Mouse (Mus musculus) stomach, embryonic 16.5 days (tissue): ENCODE measurements around the gene Gm11037. TPM values are rescaled to one million over a fixed set of nuclear protein-coding genes. Genes with fewer than 3 reads are reported as not detected.

Experiments
- ATAC-seq: fragments of 200-750 bp; cut with Nextera tagmentation; 2 replicates; pipeline ENCODE4 v1.8.0; 2017; ENCODE audit warnings: moderate number of reproducible peaks, moderate TSS enrichment; ENCODE audit not compliant: insufficient read depth, low FRiP score
- H3K27ac ChIP-seq: fragments of 300-500 bp; sonication (generic); 2 replicates; pipeline ENCODE4 v1.5.1; 2014; ENCODE audit warnings: low read length
- H3K27me3 ChIP-seq: fragments of 300-500 bp; sonication (generic); 2 replicates; pipeline ENCODE4 v1.6.1; 2014; ENCODE audit warnings: low read length, control low read depth, mixed read lengths; ENCODE audit not compliant: control insufficient read depth, insufficient read depth
- H3K36me3 ChIP-seq: fragments of 300-500 bp; sonication (generic); 2 replicates; pipeline ENCODE4 v1.6.1; 2014; ENCODE audit warnings: low read length; ENCODE audit not compliant: control insufficient read depth, insufficient read depth
- H3K4me1 ChIP-seq: fragments of 300-500 bp; sonication (generic); 2 replicates; pipeline ENCODE4 v1.6.1; 2014; ENCODE audit warnings: low read length, control low read depth, mixed read lengths; ENCODE audit not compliant: control insufficient read depth, insufficient read depth
- H3K4me2 ChIP-seq: fragments of 300-500 bp; sonication (generic); 2 replicates; pipeline ENCODE4 v1.6.1; 2014; ENCODE audit warnings: low read depth, low read length, mixed read lengths
- H3K4me3 ChIP-seq: fragments of 300-500 bp; sonication (generic); replicated peaks from 2 replicates; pipeline ENCODE4 v1.5.1; 2014; ENCODE audit warnings: mild to moderate bottlenecking, low read length
- H3K9ac ChIP-seq: fragments of 300-500 bp; sonication (generic); 2 replicates; pipeline ENCODE4 v1.6.1; 2014; ENCODE audit warnings: low read length
- H3K9me3 ChIP-seq: fragments of 300-500 bp; sonication (generic); replicated peaks from 2 replicates; pipeline ENCODE4 v1.6.1; 2016; ENCODE audit warnings: low read length, control low read depth; ENCODE audit not compliant: control insufficient read depth
- WGBS: fragments of 180-500 bp; shearing (Covaris S2); extraction: QIAGEN DNeasy Blood & Tissue Kit; methylation state at CpG from one replicate; pipeline ENCODE4 v1.1.7; 2014; 5-methylcytosine and 5-hydroxymethylcytosine counted together
- polyA plus RNA-seq: library from polyadenylated mRNA; unstranded; fragments of >200 nt; fragmentation: Nextera tagmentation; extraction: Ambion mirVana; gene quantifications from 2 replicates; pipeline ENCODE4 v1.2.1, GENCODE M21; 2015

Gm11037 gene
- polyA plus RNA-seq, 1 experiment from 2014 or later = not detected

- no peak overlapping the region for H3K4me3 ChIP-seq
- H3K9me3 ChIP-seq = no peaks in the 10 kb centered on the region
- H3K36me3 ChIP-seq = no peaks in the 10 kb centered on the region
- H3K27ac ChIP-seq = peak overlapping the region; percentile 85; the same call in 1 of the 2 replicates
- ATAC-seq = no peak
- 58% methylated on average over 9 of the region's 9 CpGs for WGBS
- H3K9ac ChIP-seq = peak overlapping the region; percentile 87; the same call in 1 of the 2 replicates
- H3K4me1 ChIP-seq = peaks cover 25% of the 10 kb centered on the region
- no peaks in the 10 kb centered on the region for H3K27me3 ChIP-seq
- peak overlapping the region; percentile 68 for H3K4me2 ChIP-seq
Observed at GRCm38 (mm10) chr2:131125964-131126815, 7.1 kb upstream of the Gm11037 start.

- 2% methylated on average over 28 of the region's 28 CpGs for WGBS
- Histone ChIP-seq H3K4me2 (peak within 1 kb of the TSS; percentile 68), H3K27ac (peak within 1 kb of the TSS; percentile 85), H3K9ac (peak within 1 kb of the TSS; percentile 87), H3K9me3 (no peaks in the 10 kb centered on the region), H3K36me3 (no peaks in the 10 kb centered on the region), H3K4me1 (peaks cover 25% of the 10 kb centered on the region), H3K4me3 (peak within 1 kb of the TSS; percentile 73), H3K27me3 (no peaks in the 10 kb centered on the region)
- ATAC-seq = peak; percentile 94
Observed at GRCm38 (mm10) chr2:131127161-131127730, 6.1 kb upstream of the Gm11037 start, which contains the start of gene Hspa12b. Hspa12b (plus strand) TSS chr2:131127280.

- no peak for ATAC-seq
- H3K9ac ChIP-seq = peak overlapping the region; percentile 87
- H3K4me2 ChIP-seq = peak overlapping the region; percentile 68
- H3K36me3 ChIP-seq = no peaks in the 10 kb centered on the region
- peaks cover 25% of the 10 kb centered on the region for H3K4me1 ChIP-seq
- H3K9me3 ChIP-seq = no peaks in the 10 kb centered on the region
- H3K27ac ChIP-seq = no peak overlapping the region
- peak overlapping the region; percentile 73 for H3K4me3 ChIP-seq
- H3K27me3 ChIP-seq = no peaks in the 10 kb centered on the region
- WGBS = 79% methylated on average over 5 of the region's 5 CpGs
Observed at GRCm38 (mm10) chr2:131128211-131128610, 5.1 kb upstream of the Gm11037 start.

DNA sequence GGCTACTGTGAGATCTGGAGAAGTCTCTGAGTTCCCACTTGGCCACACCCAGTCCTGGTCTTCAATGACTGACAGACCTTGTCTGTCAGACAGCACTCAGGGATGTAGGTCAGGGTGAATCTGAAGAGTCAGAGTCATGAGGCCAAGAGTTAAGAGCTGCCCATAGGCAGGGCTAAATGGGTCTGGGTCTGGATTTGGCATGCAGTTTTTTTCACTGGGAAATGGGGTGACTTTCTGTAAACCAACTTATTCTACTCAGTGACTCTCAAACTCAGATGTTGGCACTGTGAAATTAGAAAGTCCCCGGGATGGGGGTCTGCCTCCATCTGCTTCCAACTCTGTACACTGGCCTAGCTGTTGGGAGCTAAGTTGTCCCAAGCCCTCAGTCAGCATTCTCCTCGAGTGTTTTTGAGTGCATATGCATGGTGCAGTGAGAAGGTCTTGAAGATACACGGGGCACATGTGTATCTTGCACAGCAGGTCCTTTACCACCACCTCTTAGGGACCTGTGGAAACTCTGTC lies 4.6 kb upstream of the Gm11037 start:
- ATAC-seq = no peak
- peak overlapping the region; percentile 87 for H3K9ac ChIP-seq
- H3K36me3 ChIP-seq = no peaks in the 10 kb centered on the region
- H3K4me3 ChIP-seq = peak overlapping the region; percentile 73
- no peaks in the 10 kb centered on the region for H3K27me3 ChIP-seq
- H3K4me1 ChIP-seq = peaks cover 25% of the 10 kb centered on the region
- peak overlapping the region; percentile 68 for H3K4me2 ChIP-seq
- no peak overlapping the region for H3K27ac ChIP-seq
- no peaks in the 10 kb centered on the region for H3K9me3 ChIP-seq
- 78% methylated on average over 3 of the region's 3 CpGs for WGBS

GRCm38 (mm10) chr2:131129836-131130235 lies 3.5 kb upstream of the Gm11037 start:
- no peak overlapping the region for H3K4me3 ChIP-seq
- peaks cover 28% of the 10 kb centered on the region for H3K4me1 ChIP-seq
- 53% methylated on average over 5 of the region's 5 CpGs for WGBS
- H3K27ac ChIP-seq = no peak overlapping the region; the same call in 1 of the 2 replicates
- ATAC-seq = no peak
- peak overlapping the region; percentile 68 for H3K4me2 ChIP-seq
- peak overlapping the region; percentile 11; the same call in 1 of the 2 replicates for H3K9ac ChIP-seq
- no peaks in the 10 kb centered on the region for H3K27me3 ChIP-seq
- 0 out of 2 replicates have a peak, but pooled peaks cover 3% of the 10 kb centered on the region for H3K36me3 ChIP-seq
- no peaks in the 10 kb centered on the region for H3K9me3 ChIP-seq

GRCm38 (mm10) chr2:131130849-131131248 lies 2.4 kb upstream of the Gm11037 start:
- H3K36me3 ChIP-seq = 0 out of 2 replicates have a peak, but pooled peaks cover 3% of the 10 kb centered on the region
- no peak for ATAC-seq
- H3K27me3 ChIP-seq = no peaks in the 10 kb centered on the region
- H3K4me2 ChIP-seq = no peak overlapping the region
- H3K9ac ChIP-seq = no peak overlapping the region
- no peaks in the 10 kb centered on the region for H3K9me3 ChIP-seq
- H3K27ac ChIP-seq = no peak overlapping the region
- H3K4me1 ChIP-seq = peaks cover 28% of the 10 kb centered on the region
- no peak overlapping the region for H3K4me3 ChIP-seq
- 80% methylated on average over 2 of the region's 2 CpGs for WGBS

DNA sequence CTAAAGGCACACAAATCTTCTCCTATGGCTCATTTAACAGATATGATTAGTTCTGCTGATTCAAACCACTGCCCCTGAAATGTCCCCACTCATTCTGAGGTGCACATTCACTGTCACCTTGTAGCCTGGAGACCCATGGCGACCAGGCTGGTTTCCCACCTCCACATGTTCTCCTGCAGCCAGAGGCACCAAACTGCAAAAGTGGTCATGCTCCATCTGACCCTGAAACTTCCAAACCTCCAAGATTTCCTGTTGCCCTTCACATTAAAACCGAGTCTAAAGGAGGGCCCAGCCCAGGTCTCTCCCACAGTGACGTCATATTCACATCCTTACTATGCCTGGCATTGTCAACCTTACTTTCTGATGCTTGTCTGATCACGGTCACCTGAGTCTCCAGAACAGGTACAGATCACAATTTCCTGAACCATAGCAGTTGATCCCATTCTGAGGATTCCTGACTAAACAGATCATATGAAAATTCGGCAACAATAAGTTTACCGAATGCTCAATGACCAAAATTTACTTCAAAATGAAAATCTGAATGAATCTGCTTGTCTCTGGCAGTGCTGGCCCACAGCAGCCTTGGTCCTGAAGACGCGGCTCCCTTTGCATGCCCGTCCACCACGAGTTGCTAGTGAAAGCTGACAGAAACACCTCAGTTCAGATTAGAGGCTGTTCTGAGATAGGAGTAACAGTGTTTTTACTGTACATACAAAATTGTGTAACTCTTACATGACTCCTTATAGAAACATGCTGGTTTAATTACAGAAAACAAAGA lies 997 bp upstream of the Gm11037 start:
- Histone ChIP-seq H3K27ac (no peak overlapping the region), H3K36me3 (0 out of 2 replicates have a peak, but pooled peaks cover 3% of the 10 kb centered on the region), H3K4me1 (peaks cover 17% of the 10 kb centered on the region), H3K4me3 (no peak overlapping the region), H3K9me3 (no peaks in the 10 kb centered on the region), H3K27me3 (no peaks in the 10 kb centered on the region), H3K4me2 (no peak overlapping the region), H3K9ac (no peak overlapping the region)
- WGBS = 84% methylated on average over 10 of the region's 10 CpGs
- no peak for ATAC-seq

DNA sequence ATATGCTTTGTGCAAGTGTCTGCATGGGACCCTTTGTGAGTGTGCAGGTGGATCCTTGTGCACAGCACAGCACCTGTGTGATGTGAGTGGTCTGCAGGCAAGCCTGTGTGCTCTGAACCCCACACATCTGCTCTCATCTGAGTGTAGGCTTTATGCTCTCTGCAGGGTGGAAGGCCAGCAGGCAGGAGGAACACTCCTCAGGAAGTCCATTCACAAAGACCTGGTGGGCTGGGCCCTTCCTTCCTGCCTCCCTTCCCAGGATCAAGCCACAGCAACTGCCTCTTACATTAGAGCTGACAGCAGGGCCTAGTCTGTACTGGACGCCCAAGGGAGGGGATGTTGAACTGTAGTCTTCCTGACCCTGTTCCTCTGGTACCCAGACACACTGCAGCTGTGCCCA lies 1.1 kb downstream of the Gm11037 start:
- WGBS = 47% methylated on average over 1 of the region's 1 CpGs
- Histone ChIP-seq H3K36me3 (0 out of 2 replicates have a peak, but pooled peaks cover 3% of the 10 kb centered on the region), H3K4me3 (no peak overlapping the region), H3K9me3 (no peaks in the 10 kb centered on the region), H3K9ac (no peak overlapping the region), H3K4me2 (no peak overlapping the region), H3K27me3 (no peaks in the 10 kb centered on the region), H3K4me1 (peaks cover 8% of the 10 kb centered on the region), H3K27ac (peak overlapping the region; percentile 55; the same call in 1 of the 2 replicates)
- ATAC-seq = peak; percentile 30; the same call in 1 of the 2 replicates
